Mouse (Mus musculus) 416B (cell line): Measurements from ENCODE around the gene Klhl40.

Experiments used
- DNase-seq: peaks from one replicate; pipeline ENCODE4 v3.0.0; 2011; ENCODE audit warnings: low read depth

The Klhl40 gene

GRCm38 (mm10) chr9:121777484-121778065 lies at the start of gene Klhl40:
Gene Klhl40 (plus strand): TSS chr9:121777607.
- DNase-seq: no peak

- DNase-seq: no peak
Measured at GRCm38 (mm10) chr9:121740490-121740889, 36.9 kb upstream of the Klhl40 start.

- no peak for DNase-seq
Measured at GRCm38 (mm10) chr9:121741168-121741567, 36.2 kb upstream of the Klhl40 start.

- peak; percentile 21 for DNase-seq
Measured at GRCm38 (mm10) chr9:121744051-121744450, 33.4 kb upstream of the Klhl40 start.

- DNase-seq: no peak
Measured at GRCm38 (mm10) chr9:121752774-121753173, 24.6 kb upstream of the Klhl40 start.

GRCm38 (mm10) chr9:121754624-121755023 lies 22.8 kb upstream of the Klhl40 start:
- DNase-seq: no peak

- no peak for DNase-seq
Measured at GRCm38 (mm10) chr9:121756785-121757184, 20.6 kb upstream of the Klhl40 start.

- peak; percentile 77 for DNase-seq
Measured at GRCm38 (mm10) chr9:121757432-121757831, 20.0 kb upstream of the Klhl40 start.

- no peak for DNase-seq
Measured at GRCm38 (mm10) chr9:121757835-121758814, 19.3 kb upstream of the Klhl40 start.

- DNase-seq: no peak
Measured at GRCm38 (mm10) chr9:121759091-121760081, 18.0 kb upstream of the Klhl40 start, which contains the start of gene Zfp651. Gene Zfp651 (plus strand): TSS chr9:121759330.

GRCm38 (mm10) chr9:121760271-121761090 lies 16.9 kb upstream of the Klhl40 start:
- DNase-seq: no peak

GRCm38 (mm10) chr9:121761091-121761665 lies 16.2 kb upstream of the Klhl40 start:
- DNase-seq: no peak

- no peak for DNase-seq
Measured at GRCm38 (mm10) chr9:121761787-121762186, 15.6 kb upstream of the Klhl40 start.

GRCm38 (mm10) chr9:121762248-121762647 lies 15.2 kb upstream of the Klhl40 start:
- DNase-seq: no peak

- DNase-seq: no peak
Measured at GRCm38 (mm10) chr9:121762761-121763160, 14.6 kb upstream of the Klhl40 start.

GRCm38 (mm10) chr9:121763716-121764115 lies 13.7 kb upstream of the Klhl40 start:
- DNase-seq: no peak

- DNase-seq: no peak
Measured at GRCm38 (mm10) chr9:121765166-121765855, 12.1 kb upstream of the Klhl40 start.

- DNase-seq: no peak
Measured at GRCm38 (mm10) chr9:121772412-121772811, 5.0 kb upstream of the Klhl40 start.

- no peak for DNase-seq
Measured at GRCm38 (mm10) chr9:121775951-121776350, 1.5 kb upstream of the Klhl40 start.

GRCm38 (mm10) chr9:121776511-121776910 lies 896 bp upstream of the Klhl40 start:
- DNase-seq: no peak
